Mouse (Mus musculus): Measurements from ENCODE around the gene Olfr1367.

GRCm38 (mm10) chr13:21312854-21313253 lies 33.9 kb upstream of the Olfr1367 start:
- TF ChIP-seq CTCF (IDR thresholded peaks at IDR 0.05; ENCODE audit: low read depth) (no peak), EP300 (IDR thresholded peaks at IDR 0.05; ENCODE audit: low read depth) (no peak)

All from heart, postnatal 0 days (tissue).